Mouse (Mus musculus) ES-E14 (cell line): ENCODE measurements at regions not wholly inside any gene's neighbourhood (a gene's known extent, or its start where the extent isn't known, plus 50 kb on each side); places are given as distances from the start of the nearest gene placed in this dataset.

Experiments
- CHD2 ChIP-seq: IDR thresholded peaks from 2 replicates; pipeline ENCODE4 v1.6.1; 2014; ENCODE audit warnings: mild to moderate bottlenecking, low read depth, low read length, inconsistent platforms
- MAFK ChIP-seq: IDR thresholded peaks from 2 replicates; pipeline ENCODE4 v1.6.1; 2014; ENCODE audit warnings: mild to moderate bottlenecking, low read depth, low read length, inconsistent platforms; ENCODE audit not compliant: insufficient read depth
- ZC3H11A ChIP-seq: IDR thresholded peaks from 2 replicates; pipeline ENCODE4 v1.6.1; 2012; ENCODE audit warnings: low read depth, mild to moderate bottlenecking, inconsistent platforms, low read length, borderline replicate concordance
- ZNF384 ChIP-seq: IDR thresholded peaks from 2 replicates; pipeline ENCODE4 v1.6.1; 2012; ENCODE audit warnings: low read depth, low read length, inconsistent platforms

GRCm38 (mm10) chr6:31644504-31644903 is 80.7 kb upstream of the Podxl start:
- TF ChIP-seq ZNF384 (no peak), MAFK (no peak), CHD2 (no peak), ZC3H11A (no peak)
